Mouse (Mus musculus) kidney, postnatal 10 days (tissue): ENCODE measurements around the gene Ythdf2.
A peak's percentile ranks its signal among the peaks of the same experiment; 100 is the strongest.

ENCODE experiments used
- DNase-seq: peaks from one replicate; pipeline ENCODE4 v3.0.0; 2021; ENCODE audit warnings: mixed read lengths

The Ythdf2 gene

GRCm38 (mm10) chr4:132144080-132144841, 67.8 kb downstream of the Ythdf2 start, which contains the start of gene Oprd1:
Gene Oprd1 (minus strand): TSS chr4:132144486.
- DNase-seq: peak; percentile 27

GRCm38 (mm10) chr4:132138640-132139039, 73.5 kb downstream of the Ythdf2 start:
- DNase-seq: no peak

GRCm38 (mm10) chr4:132137013-132137412, 75.1 kb downstream of the Ythdf2 start:
- no peak for DNase-seq
